Mouse (Mus musculus) kidney, postnatal 36 days (tissue): ENCODE measurements at regions not wholly inside any gene's neighbourhood (a gene's known extent, or its start where the extent isn't known, plus 50 kb on each side); places are given as distances from the start of the nearest gene placed in this dataset.
A peak's percentile ranks its signal among the peaks of the same experiment; 100 is the strongest.

Experiments used
- DNase-seq, 2 experiments: peaks; one replicate each; pipeline ENCODE4 v3.0.0; 2021 to 2022; ENCODE audit warnings: mixed read lengths in 2 of 2

DNA sequence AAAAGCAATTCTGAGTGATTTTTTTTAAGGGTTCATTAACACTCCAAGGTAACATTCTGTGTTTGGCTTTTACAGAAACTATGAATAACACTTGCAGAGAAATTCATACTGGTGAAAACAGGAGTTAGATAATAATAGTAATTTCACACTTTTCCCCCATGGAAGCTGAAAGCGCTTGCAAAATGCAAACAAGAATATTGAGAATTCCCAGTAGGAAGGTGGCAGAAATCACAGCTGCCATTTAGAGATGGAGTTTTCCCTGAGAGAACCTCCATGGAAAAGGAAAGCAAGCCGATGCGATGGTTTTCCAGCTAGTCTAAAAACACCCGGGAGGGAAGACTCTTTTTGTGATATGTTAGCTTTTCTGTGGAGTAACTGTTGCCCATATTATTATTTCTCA lies 174.1 kb upstream of the App start:
- no peak for DNase-seq

DNA sequence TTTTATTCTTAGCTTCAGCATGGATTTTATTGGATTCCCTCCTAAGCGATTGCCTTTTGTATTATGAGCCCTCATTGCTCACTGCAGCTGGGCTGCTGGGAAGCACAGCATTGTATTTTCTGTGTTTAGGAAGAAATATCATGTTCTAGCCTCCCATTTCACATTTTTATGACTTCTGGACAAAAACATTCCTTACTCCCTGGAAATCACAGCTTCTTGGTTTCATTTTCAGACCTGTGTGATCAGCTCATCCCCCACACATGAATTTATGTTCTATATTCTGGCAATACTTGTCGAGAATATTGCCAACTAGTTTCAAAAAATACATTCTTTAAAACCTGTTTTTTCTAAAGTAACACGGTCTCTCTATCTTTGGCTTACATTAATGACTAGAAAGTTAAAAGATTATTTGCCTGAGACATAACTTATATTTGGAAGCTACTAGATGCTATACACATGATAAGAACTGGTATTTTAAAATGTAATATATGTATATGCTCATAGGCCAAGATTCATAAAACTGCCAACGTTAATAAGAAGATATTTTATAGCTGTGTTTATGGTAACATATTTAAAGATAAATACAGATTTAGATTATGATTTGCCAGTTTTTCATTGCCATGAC lies 163.0 kb upstream of the App start:
- DNase-seq = no peak

DNA sequence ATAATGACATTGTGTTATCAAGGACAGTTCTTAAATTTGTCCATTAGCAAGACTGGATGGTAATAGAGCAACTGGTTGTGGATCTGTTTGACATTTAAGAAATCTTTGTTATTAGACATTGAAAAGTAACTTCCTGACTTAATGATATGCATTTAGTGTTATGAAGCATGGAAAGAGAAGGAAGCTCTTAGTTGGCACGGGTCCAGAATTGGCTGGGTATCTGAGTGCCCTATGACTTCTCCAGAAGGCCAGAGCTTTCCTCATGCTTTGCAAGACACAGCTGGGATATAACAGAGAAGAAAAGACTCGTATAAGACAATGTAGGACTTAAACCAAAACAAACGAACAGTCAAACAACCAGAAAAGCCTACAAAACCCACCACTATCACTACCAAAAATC lies 160.0 kb upstream of the App start:
- no peak for DNase-seq

DNA sequence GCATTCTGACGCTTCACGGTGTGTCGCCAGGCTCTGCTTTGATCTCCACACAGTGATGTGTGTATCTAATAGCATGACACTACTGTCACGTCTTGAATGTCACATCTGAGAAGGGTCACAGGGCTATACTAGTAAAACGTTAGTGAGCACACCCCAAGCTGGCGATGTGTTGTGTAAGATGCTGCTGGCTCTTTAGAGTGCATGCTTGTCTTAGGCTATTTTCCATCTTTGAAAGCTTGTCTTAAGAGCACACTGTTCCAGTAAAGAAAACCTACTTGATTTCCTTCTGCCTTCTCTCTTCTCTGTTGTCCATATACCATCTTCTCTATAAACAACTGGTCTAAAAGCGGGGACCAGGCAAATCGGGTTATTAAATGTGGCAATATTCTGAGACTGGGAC lies 138.5 kb upstream of the App start:
- no peak for DNase-seq

DNA sequence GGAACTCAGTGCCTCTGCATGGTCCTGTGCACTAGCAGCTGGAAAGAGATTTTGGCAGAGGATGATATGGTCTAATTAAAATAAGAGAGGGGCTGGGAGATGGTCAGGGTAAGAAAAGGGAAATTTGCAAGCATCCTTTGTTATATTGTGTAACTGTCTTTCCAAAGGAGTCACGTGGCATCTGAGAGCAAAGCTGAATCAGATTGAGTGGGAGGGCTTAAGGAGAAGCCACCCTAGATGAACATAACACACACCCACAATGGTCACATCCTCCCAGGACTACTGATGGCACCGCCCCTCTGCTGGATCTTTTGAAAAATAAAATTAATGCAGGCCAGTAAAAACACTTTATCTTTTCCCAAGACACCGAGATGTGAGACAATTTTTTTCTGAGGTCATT lies 135.9 kb upstream of the App start:
- DNase-seq = no peak

DNA sequence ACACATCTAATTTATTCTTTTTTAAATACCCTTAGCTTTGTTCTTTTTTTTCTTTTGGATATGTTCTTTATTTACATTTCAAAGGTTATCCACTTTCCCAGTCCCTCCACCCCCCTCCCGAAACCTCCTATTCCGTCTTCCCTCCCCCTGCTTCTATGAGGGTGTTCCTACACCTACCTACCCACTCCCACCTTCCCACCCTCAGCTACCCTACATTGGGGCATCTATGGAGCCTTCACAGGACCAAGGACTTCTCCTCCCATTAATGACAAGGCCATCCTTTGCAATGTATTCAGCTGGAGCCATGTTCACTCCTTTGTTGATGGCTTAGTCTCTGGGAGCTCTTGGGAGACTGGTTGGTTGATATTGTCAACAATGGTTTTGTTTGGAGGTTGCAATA lies 134.9 kb upstream of the App start:
- DNase-seq = no peak

DNA sequence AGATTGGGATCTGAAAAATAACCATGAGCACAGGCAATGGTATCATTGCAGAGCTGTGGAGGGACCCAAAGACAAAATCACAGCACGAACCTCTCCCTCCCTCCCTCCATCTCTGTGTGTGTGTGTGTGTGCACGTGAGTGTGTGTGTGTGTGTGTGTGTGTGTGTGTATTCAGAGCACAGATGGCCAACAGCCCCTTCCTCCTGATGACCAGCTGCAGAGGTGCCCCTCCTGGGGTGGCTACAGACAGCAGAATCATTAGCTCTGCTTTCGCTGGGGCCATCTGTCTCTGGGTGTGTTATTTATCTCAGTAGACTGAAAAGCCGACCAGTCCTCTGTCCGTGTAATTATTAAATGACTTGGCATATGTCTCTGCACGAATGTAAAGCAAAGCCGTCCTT lies 134.4 kb upstream of the App start:
- no peak for DNase-seq

DNA sequence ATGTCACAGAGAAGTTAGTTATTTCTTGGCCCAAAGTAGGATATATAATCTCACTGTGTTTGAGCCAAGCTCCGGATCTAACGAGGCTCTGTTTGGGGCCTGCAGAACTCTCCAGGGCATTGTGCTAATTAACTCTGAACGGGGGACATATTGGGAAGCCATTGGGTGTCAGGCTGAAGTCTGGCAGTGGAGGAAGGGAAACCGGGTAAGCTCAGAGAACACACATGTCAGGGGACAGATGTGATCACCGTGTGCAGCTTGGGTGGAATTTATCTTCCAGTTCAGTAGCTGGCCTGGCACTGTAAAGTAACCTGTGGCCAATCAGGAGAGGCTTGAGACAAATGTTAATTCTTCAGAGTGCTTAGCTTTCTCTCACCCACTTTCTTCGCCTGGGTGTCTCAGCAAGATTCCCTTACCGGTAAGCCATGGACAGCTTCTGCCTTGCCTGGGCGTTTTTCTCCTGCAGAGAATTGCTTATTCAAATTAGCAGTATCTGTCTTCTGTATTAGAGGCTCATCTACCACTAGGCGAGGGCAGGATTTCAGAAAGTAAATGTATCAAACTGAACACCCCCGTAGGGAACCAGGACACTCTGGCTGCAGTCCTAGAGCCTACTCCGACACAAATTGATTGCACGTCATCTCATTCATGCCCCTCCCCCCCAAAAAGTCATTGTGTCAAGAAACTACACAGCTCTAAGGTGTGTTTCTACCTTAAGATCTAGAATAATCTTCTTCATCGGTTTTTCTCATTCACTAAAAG lies 126.7 kb upstream of the App start:
- DNase-seq = no peak

DNA sequence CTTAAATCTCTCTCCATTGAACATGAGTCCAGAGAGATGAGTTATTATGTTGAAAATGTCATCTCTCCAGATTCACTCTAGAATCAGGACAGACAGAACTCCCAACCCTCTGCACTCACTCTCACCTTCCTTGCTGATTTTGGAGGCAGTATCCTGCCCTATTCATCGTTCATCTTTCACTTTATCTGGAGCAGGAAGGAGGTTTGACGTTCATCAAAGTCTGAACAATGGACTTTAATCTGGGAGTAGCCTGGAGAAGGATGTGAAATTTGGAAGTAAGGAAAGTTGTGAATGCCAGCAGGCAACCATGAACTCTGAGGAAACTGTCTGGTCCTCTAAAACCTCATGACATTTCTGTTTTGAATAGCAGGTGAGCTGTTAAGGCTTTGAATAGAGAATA lies 125.0 kb upstream of the App start:
- peak in 1 of 2 experiments; percentile 22 for DNase-seq

DNA sequence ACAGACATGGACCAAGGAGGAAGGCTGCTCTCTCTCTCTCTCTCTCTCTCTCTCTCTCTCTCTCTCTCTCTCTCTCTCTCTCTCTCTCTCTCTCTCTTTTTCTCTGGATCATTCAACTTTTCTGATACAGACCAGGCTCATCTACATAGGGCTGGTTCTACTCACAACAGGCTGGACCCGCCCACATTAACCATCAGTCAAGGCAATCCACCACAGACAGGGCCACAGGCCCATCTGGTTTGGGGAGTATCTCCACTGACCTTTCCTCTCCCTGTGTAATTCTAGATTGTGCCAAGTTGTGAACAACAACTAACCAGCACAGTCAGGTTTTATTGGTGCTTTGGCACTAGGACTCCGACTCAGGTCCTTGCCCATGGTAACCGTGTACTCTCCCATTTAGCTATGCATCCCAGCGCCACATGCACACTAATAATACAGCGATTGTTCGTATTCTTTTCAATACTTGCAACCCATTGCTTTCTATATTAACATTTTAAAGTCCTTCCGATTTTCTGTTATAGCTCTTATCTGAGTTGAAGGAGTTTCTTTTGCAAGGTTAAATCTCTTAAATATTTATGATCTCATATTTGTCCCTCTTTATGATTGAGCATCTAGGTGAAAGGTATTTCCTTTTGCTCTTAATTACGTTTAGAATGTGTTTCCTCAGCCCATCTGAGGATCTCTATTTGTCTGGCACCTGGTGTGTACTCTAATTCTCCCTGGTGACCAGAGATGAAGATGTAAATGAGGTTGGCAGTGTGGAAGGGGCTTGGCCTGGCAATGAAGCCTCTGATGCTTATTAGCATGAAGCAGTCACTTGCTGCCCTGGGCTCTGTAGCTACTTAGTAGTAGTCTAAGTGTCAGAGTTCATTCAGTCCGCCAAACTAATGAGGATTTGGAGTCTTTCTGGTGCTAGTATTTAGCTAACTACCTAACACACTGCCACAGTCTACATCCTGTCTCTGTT lies 117.7 kb upstream of the App start:
- no peak for DNase-seq

DNA sequence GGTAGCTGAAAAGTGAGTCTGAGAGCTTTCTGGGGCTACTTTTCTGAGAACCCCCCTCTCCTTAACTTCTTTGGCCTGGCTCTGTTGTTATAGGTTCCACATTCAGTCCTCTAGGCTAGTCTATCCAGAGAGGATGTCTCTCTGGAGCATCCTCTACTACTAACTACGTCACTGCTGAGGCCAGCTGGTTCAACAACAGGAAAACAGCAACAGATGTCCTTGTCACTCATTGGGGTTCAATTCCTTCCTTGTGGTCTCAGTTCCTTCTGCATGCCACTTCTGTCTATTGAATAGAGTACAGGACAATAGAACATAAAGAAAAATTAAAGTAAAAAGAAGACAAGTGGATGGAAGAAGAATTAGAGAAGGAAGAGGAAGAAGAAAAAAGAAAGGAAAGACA lies 104.3 kb upstream of the App start:
- DNase-seq = no peak

DNA sequence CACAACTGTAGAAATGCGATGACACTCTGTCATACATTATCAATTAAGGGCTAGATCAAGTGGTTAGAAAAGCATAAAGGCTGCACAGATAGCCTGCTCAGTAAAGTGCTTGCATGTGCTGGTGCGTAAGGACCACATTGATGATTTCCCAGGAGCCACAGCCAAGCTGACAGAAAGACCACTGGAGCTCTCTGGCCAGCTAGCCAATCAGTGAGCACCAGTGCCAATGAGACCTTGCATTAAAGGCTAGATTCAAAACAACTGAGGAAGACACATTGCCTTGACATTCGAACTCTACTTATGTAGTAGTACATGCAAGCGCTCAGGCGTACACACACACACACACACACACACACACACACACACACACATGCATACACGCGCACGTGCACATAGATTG lies 96.1 kb upstream of the App start:
- no peak for DNase-seq

DNA sequence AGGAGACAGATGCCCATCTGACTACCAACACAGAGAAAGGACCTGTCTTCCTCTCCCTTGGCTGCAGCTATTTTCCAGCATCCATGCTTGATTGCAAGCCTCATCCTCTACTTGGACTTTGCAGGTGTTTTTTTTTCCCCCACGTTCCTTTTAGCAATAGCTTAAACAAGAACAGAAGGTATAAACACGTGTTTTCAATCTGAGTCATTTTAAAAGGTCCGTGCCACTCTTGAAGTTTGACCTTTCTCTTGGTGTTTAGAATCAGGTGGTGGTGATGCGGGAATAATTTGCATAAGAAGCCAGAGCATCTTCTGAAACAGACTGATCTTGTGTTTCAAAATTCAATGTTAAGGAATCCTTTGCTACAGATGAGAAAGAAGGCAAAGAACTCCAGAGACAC lies 86.3 kb upstream of the App start:
- no peak for DNase-seq

DNA sequence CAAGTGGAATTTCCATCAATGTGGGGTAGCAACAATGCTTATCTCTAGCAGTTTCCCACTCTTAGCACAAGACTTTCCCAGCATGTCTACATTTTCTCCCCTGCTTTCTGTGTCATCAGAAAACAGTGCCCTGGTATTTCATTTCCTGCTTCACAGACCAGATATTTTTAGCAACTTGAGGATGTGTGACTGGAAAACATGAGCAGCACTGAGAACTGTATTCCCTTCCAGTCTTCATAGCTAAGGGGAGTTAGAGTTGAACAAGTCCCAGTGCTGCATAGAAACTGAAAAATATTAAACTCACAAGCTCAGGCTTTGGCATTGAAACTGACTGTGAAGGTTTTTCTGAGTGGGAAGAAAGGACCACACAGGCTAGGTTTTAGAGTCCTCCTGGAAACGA lies 73.7 kb upstream of the App start:
- DNase-seq = no peak

DNA sequence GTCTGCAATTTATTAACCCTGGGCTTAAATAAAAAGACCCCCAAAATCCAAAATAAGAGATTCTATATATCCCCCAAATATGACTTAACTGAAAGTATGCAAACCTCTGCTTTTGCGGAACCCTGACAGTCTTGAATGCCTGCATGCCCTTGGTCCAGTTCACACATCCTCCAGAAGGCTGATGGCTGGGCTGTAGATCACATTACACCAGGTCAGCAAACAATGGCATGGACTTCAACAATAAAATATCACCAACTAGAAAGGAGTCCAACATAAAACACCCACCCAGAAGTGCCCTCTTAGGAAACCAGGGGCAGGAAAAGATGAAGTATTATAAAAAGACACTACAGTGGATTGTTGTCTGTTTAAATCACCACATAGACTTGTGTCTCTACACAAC lies 59.5 kb upstream of the App start:
- DNase-seq = no peak

DNA sequence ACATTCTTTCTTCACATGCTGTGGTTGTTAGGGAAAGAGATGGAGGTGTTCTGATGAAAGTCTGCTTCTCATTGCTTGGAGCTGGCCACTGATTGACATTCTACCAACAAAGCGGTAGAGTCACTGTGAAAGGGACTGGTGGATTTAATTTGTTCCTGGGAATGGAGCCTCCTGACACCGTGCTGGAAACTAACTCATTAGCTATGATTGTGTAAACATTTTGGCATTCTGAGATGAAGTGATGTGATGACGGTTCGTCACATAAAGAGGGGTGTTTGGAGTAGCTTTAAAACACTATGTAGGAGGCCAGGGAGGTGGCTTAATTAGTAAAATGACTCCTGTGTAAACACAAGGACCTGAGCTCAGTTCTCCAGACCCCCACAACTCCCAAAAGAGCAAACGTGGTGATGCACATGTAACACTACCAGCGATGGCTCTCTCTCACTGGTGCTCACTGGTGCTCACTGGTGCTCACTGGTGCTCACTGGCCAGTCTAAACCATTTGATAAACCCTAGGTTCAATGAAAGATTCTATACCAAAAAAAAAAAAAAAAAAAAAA lies 58.4 kb upstream of the App start:
- DNase-seq = no peak

DNA sequence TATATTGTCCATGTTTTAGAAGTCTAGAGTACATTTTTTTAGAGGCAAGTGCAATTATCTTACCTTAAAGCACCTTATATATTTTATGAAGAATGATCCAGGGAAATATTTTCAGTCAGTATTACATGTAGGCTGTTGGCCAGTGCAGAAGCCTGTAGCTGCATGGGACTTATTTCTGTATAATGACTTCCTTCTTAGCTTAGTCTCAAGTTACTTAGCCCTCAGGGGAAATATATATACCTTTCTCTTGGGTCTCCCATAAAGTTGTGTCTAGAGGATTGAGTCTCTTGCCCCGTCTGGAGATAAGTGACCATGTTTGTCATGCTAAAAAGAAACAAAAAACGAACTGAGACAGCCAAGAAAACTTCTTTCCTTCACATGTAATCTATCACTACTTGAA lies 57.8 kb upstream of the App start:
- no peak for DNase-seq

DNA sequence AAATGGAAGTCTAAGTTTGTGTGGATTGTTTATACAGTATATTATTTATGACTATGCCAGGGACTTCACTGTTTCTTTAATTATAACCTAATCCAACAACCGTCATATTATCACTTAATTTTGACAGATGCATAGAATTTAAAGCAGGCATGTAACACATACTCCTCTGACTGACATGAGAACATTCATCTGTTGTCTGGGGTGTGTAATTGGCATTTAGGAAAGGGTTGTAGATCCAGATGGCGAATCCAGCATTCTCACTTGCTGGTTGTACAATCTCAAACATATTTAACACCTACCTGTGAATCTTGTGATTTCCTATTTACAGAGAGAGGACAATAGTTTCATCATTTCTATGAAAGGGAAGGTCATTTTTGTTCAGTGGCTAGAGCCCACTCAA lies 50.8 kb upstream of the App start:
- DNase-seq = no peak
